Mouse (Mus musculus): ENCODE results near the gene Hoxb7. TPM values are rescaled to one million over a fixed set of nuclear protein-coding genes. Genes with fewer than 3 reads are reported as not detected.

Hoxb7 gene
- polyA plus RNA-seq, 1 experiment from 2014 or later: 0.39 TPM

- ATAC-seq (ENCODE audit: low read depth) (no peak), DNase-seq (ENCODE audit: low spot score) (peak; percentile 13)
These were observed 20.5 kb upstream of the Hoxb7 start for GRCm38 (mm10) chr11:96265954-96266353.

GRCm38 (mm10) chr11:96267021-96267920, 19.2 kb upstream of the Hoxb7 start:
- Histone ChIP-seq H3K4me2 (ENCODE audit: low read depth, low read length) (no peak overlapping the region), H3K9me3 (ENCODE audit: control insufficient read depth, low read length) (no peaks in the 10 kb centered on the region), H3K27me3 (replicated peaks; ENCODE audit: control insufficient read depth, insufficient read depth, low read length) (peaks cover 99% of the 10 kb centered on the region), H3K4me3 (ENCODE audit: low read depth, low read length) (no peak overlapping the region), H3K9ac (ENCODE audit: low read depth, low read length) (no peak overlapping the region), H3K27ac (replicated peaks; ENCODE audit: low read depth, low read length) (no peak overlapping the region), H3K36me3 (ENCODE audit: control insufficient read depth, insufficient read depth, low read length) (no peaks in the 10 kb centered on the region), H3K4me1 (ENCODE audit: control insufficient read depth, insufficient read depth, low read length) (no peaks in the 10 kb centered on the region)
- DNase-seq (ENCODE audit: low spot score): no peak
- no peak for ATAC-seq (ENCODE audit: low read depth)
- WGBS: 12% methylated on average over 7 of the region's 7 CpGs

More at GRCm38 (mm10) chr11:96265954-96266353, 20.5 kb upstream of the Hoxb7 start:
- no peak overlapping the region for H3K4me2 ChIP-seq (ENCODE audit: low read depth, low read length)
- H3K9ac ChIP-seq (ENCODE audit: low read depth, low read length): no peak overlapping the region
- no peaks in the 10 kb centered on the region for H3K4me1 ChIP-seq (ENCODE audit: control insufficient read depth, insufficient read depth, low read length)
- H3K4me3 ChIP-seq (ENCODE audit: low read depth, low read length): no peak overlapping the region
- H3K36me3 ChIP-seq (ENCODE audit: control insufficient read depth, insufficient read depth, low read length): no peaks in the 10 kb centered on the region
- no peak overlapping the region for H3K27ac ChIP-seq (replicated peaks; ENCODE audit: low read depth, low read length)
- WGBS: 0% methylated on average over 7 of the region's 7 CpGs
- H3K27me3 ChIP-seq (replicated peaks; ENCODE audit: control insufficient read depth, insufficient read depth, low read length): peaks cover 99% of the 10 kb centered on the region
- H3K9me3 ChIP-seq (ENCODE audit: control insufficient read depth, low read length): no peaks in the 10 kb centered on the region

- H3K9ac ChIP-seq (ENCODE audit: low read depth, low read length): no peak overlapping the region
- DNase-seq (ENCODE audit: low spot score) (no peak), ATAC-seq (ENCODE audit: low read depth) (no peak)
- no peak overlapping the region for H3K27ac ChIP-seq (replicated peaks; ENCODE audit: low read depth, low read length)
- H3K27me3 ChIP-seq (replicated peaks; ENCODE audit: control insufficient read depth, insufficient read depth, low read length): peaks cover 99% of the 10 kb centered on the region
- WGBS: 4% methylated on average over 1 of the region's 1 CpGs
- no peaks in the 10 kb centered on the region for H3K36me3 ChIP-seq (ENCODE audit: control insufficient read depth, insufficient read depth, low read length)
- no peaks in the 10 kb centered on the region for H3K4me1 ChIP-seq (ENCODE audit: control insufficient read depth, insufficient read depth, low read length)
- no peaks in the 10 kb centered on the region for H3K9me3 ChIP-seq (ENCODE audit: control insufficient read depth, low read length)
- H3K4me2 ChIP-seq (ENCODE audit: low read depth, low read length): no peak overlapping the region
- no peak overlapping the region for H3K4me3 ChIP-seq (ENCODE audit: low read depth, low read length)
These were observed 18.2 kb upstream of the Hoxb7 start for GRCm38 (mm10) chr11:96268031-96268745.

DNA sequence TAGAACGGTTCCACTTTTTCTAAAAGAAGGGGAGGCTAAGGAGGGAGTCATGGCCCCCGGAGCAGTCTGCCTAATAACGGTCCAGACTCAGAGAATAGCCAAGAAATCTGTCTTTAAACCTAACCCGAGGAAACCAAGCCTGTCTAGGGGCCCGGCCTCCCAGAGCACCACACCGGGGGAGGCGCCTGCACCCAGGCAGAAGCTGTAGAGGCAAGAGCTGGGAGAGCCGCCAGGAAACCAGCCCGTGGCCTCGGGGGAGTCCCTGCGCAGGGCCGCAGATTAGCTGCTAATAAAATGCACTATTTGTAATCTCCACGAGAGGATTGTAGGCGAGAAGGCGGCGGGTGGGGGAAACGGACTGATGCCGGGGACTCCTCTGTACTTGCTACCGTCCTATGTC, 16.6 kb upstream of the Hoxb7 start:
- Histone ChIP-seq H3K9me3 (ENCODE audit: control insufficient read depth, low read length) (no peaks in the 10 kb centered on the region), H3K4me2 (ENCODE audit: low read depth, low read length) (no peak overlapping the region), H3K4me1 (ENCODE audit: control insufficient read depth, insufficient read depth, low read length) (no peaks in the 10 kb centered on the region), H3K27ac (replicated peaks; ENCODE audit: low read depth, low read length) (no peak overlapping the region), H3K4me3 (ENCODE audit: low read depth, low read length) (no peak overlapping the region), H3K27me3 (replicated peaks; ENCODE audit: control insufficient read depth, insufficient read depth, low read length) (peaks cover 99% of the 10 kb centered on the region), H3K36me3 (ENCODE audit: control insufficient read depth, insufficient read depth, low read length) (no peaks in the 10 kb centered on the region), H3K9ac (ENCODE audit: low read depth, low read length) (no peak overlapping the region)
- DNase-seq (ENCODE audit: low spot score): no peak
- no peak for ATAC-seq (ENCODE audit: low read depth)
- WGBS: under 1% methylated on average over 19 of the region's 19 CpGs

DNA sequence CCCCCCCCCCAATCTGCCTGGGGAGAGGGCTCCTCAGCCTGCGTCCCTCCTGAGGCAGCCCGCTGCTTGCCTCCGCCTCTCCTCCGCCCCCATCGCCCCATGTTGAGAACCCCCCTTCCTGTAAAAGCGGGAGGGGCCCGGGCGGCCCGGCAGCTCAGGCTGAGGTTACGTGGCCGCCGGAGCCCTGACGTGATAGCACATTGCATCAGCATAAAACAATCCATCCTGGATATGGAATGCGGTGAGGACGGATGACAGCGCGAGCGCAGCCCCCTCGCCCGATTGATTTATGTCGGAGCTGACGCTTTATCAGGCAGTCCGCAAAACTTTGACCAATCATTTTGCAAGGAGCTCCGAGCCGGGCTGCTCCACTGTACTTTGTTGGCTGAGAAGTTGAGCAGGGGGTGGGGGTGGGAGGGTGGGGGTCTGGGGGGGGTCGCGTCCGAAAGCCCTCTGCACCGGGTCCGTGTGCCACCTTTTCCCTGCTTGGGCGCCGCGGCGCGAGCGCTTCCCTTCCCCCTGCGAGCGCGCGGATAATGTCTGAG, 15.4 kb upstream of the Hoxb7 start, which contains the start of gene Hoxb9:
Gene Hoxb9, plus strand, starts transcription at position 462 of the 545 bp plus-strand sequence.
- no peak within 1 kb of the TSS for H3K9ac ChIP-seq (ENCODE audit: low read depth, low read length)
- H3K27ac ChIP-seq (replicated peaks; ENCODE audit: low read depth, low read length): no peak within 1 kb of the TSS
- no peaks in the 10 kb centered on the region for H3K4me1 ChIP-seq (ENCODE audit: control insufficient read depth, insufficient read depth, low read length)
- under 1% methylated on average over 25 of the region's 40 CpGs for WGBS
- ATAC-seq (ENCODE audit: low read depth): no peak
- no peaks in the 10 kb centered on the region for H3K36me3 ChIP-seq (ENCODE audit: control insufficient read depth, insufficient read depth, low read length)
- H3K4me2 ChIP-seq (ENCODE audit: low read depth, low read length): peak within 1 kb of the TSS; percentile 18; the same call in 1 of the 2 replicates
- no peak for DNase-seq (ENCODE audit: low spot score)
- H3K9me3 ChIP-seq (ENCODE audit: control insufficient read depth, low read length): no peaks in the 10 kb centered on the region
- H3K4me3 ChIP-seq (ENCODE audit: low read depth, low read length): peak within 1 kb of the TSS; percentile 21
- H3K27me3 ChIP-seq (replicated peaks; ENCODE audit: control insufficient read depth, insufficient read depth, low read length): peaks cover 99% of the 10 kb centered on the region

GRCm38 (mm10) chr11:96271541-96272011, 14.8 kb upstream of the Hoxb7 start:
- under 1% methylated on average over 31 of the region's 52 CpGs for WGBS
- H3K27me3 ChIP-seq (replicated peaks; ENCODE audit: control insufficient read depth, insufficient read depth, low read length): peaks cover 99% of the 10 kb centered on the region
- H3K4me2 ChIP-seq (ENCODE audit: low read depth, low read length): peak overlapping the region; percentile 18; the same call in 1 of the 2 replicates
- no peak overlapping the region for H3K9ac ChIP-seq (ENCODE audit: low read depth, low read length)
- ATAC-seq (ENCODE audit: low read depth): no peak
- no peaks in the 10 kb centered on the region for H3K4me1 ChIP-seq (ENCODE audit: control insufficient read depth, insufficient read depth, low read length)
- H3K9me3 ChIP-seq (ENCODE audit: control insufficient read depth, low read length): no peaks in the 10 kb centered on the region
- peak overlapping the region; percentile 21 for H3K4me3 ChIP-seq (ENCODE audit: low read depth, low read length)
- no peak overlapping the region for H3K27ac ChIP-seq (replicated peaks; ENCODE audit: low read depth, low read length)
- H3K36me3 ChIP-seq (ENCODE audit: control insufficient read depth, insufficient read depth, low read length): no peaks in the 10 kb centered on the region
- no peak for DNase-seq (ENCODE audit: low spot score)

DNA sequence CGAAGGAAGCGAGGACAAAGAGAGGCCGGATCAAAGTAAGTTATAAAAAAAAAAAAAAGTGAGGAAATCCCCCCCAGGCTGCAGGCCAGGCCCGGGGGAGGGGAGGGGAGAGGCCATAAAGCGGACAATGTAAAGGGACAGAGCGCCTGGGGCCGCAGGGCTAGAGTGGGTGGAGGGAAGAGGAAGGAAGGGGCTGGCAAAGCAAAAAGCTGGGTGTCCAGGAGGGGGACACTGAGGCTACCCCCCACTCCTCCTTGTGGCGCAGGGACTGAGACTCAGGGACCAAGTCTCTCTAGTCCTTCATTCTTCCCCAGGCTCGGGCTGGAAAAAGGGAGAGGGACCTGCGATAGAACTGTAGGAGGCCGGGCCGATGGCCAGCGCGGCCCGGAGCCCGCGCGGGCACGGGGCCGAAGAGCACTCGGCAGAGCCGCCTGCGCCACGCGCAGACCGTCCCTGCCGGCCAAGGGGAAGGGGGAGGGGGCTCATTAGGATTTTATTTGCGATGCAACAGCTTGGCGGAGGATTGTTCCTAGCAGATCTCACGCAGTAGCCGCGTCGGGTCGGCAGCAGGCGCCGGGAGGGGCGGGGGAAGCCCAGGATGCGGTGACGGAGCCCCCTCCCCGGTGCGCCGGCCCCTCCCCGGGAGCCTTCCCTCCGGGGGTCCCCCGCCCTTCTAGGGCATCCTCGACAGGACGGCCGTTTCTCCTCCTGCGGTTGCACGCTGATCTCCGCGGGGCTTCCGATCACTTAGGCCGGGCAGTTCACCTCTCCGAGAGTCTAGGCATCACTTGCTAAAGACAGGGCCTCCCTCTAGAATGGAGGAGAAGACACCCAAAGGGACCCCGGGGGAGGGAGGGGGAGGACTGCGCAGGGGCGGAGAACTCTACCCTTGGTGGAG, 14.2 kb upstream of the Hoxb7 start:
- Histone ChIP-seq H3K4me1 (ENCODE audit: control insufficient read depth, insufficient read depth, low read length) (no peaks in the 10 kb centered on the region), H3K27me3 (replicated peaks; ENCODE audit: control insufficient read depth, insufficient read depth, low read length) (peaks cover 99% of the 10 kb centered on the region), H3K36me3 (ENCODE audit: control insufficient read depth, insufficient read depth, low read length) (no peaks in the 10 kb centered on the region), H3K4me2 (ENCODE audit: low read depth, low read length) (0 out of 2 replicates have a peak overlapping the region, but pooled peaks have one; percentile 4), H3K9ac (ENCODE audit: low read depth, low read length) (no peak overlapping the region), H3K9me3 (ENCODE audit: control insufficient read depth, low read length) (no peaks in the 10 kb centered on the region), H3K27ac (replicated peaks; ENCODE audit: low read depth, low read length) (no peak overlapping the region), H3K4me3 (ENCODE audit: low read depth, low read length) (peak overlapping the region; percentile 21)
- DNase-seq (ENCODE audit: low spot score) (no peak), ATAC-seq (ENCODE audit: low read depth) (no peak)
- 1% methylated on average over 18 of the region's 58 CpGs for WGBS

GRCm38 (mm10) chr11:96274428-96274827, 12.0 kb upstream of the Hoxb7 start:
- Histone ChIP-seq H3K36me3 (ENCODE audit: control insufficient read depth, insufficient read depth, low read length) (no peaks in the 10 kb centered on the region), H3K27me3 (replicated peaks; ENCODE audit: control insufficient read depth, insufficient read depth, low read length) (peaks cover 100% of the 10 kb centered on the region), H3K9me3 (ENCODE audit: control insufficient read depth, low read length) (no peaks in the 10 kb centered on the region), H3K4me3 (ENCODE audit: low read depth, low read length) (no peak overlapping the region), H3K27ac (replicated peaks; ENCODE audit: low read depth, low read length) (no peak overlapping the region), H3K4me2 (ENCODE audit: low read depth, low read length) (no peak overlapping the region), H3K9ac (ENCODE audit: low read depth, low read length) (no peak overlapping the region), H3K4me1 (ENCODE audit: control insufficient read depth, insufficient read depth, low read length) (no peaks in the 10 kb centered on the region)
- 5% methylated on average over 10 of the region's 10 CpGs for WGBS
- DNase-seq (ENCODE audit: low spot score) (no peak), ATAC-seq (ENCODE audit: low read depth) (no peak)

Data from embryonic facial prominence, embryonic 14.5 days (tissue).